Mouse (Mus musculus) cerebellum, adult 9-10 months (tissue): ENCODE results near the gene Ust.

Source experiments
- DNase-seq: peaks from one replicate; pipeline ENCODE4 v3.0.0; 2022

The Ust gene

GRCm38 (mm10) chr10:8213906-8214421 lies 304.7 kb downstream of the Ust start:
- DNase-seq: no peak

- no peak for DNase-seq
Observed at GRCm38 (mm10) chr10:8213266-8213905, 305.2 kb downstream of the Ust start.

DNA sequence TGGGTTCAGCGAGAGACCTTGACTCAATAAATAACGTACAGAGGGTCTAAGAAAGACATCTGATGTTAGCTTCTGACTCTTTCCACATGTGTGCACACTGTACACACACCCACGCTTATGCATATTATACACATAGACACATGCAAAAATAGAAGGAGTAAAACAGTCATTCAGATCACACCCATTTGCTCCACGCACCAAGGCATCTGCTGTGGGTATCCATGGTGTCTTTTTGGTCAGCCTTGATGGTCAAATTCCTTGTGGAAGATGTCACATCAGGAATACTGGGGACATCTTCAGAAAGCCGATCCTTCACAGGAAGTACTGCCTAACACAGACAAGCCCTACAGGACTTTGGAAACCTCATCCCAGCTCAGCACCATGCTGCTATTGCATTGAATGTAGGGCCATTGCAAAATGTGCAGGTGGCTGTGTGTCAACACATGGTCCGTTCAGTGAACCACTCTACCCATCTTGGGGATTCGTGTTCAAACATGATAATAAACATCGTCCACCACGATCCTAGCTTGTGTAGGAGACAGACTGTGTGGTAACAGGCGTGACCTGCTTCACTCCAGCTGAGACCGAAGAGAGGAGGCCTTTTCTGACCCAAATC lies 305.9 kb downstream of the Ust start:
- no peak for DNase-seq

- no peak for DNase-seq
Observed at GRCm38 (mm10) chr10:8211694-8212093, 306.9 kb downstream of the Ust start.

GRCm38 (mm10) chr10:8210366-8210765 lies 308.3 kb downstream of the Ust start:
- DNase-seq: no peak

GRCm38 (mm10) chr10:8207358-8207757 lies 311.3 kb downstream of the Ust start:
- DNase-seq: no peak

DNA sequence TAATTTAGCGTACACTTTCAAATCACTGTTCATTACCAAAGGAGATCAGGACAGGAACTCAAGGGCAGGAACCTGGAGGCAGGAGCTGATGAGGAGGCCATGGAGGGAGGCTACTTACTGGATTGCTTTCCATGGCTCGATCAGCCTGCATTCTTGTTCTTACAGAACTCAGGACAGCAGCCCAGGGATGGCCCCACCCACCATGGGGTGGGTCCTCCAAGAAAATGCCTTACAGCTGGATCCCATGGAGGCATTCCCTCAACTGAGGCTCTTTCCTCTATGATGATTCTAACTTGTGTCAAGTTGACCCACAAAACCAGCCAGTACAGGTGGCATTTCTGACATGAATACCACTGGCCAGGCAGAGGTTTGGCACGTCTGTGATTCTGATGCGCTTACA lies 314.9 kb downstream of the Ust start:
- DNase-seq: no peak

DNA sequence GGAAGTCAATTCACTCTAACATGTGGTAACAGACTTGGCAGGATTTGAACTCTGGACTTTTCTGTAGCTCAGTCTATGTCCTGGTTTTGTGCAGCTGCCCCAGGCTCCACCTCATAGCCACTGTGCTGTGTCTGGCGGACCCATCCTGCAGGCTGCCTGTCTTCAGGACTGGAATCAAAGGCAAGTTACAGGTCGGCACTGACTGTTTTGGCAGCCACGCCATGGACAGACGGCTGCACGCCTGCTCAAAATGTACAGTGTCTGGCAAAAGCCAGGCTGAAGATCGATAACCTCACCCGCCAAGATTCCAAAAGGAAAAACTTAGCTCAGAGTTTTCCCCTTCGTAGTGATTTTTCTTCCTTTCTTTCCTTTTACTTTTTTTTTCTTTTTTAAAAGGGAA lies 318.8 kb downstream of the Ust start:
- DNase-seq: no peak

GRCm38 (mm10) chr10:8199026-8199756 lies 319.4 kb downstream of the Ust start:
- no peak for DNase-seq

- no peak for DNase-seq
Observed at GRCm38 (mm10) chr10:8197661-8198060, 321.0 kb downstream of the Ust start.

- DNase-seq: peak; percentile 85
Observed at GRCm38 (mm10) chr10:8196300-8196699, 322.3 kb downstream of the Ust start.

- no peak for DNase-seq
Observed at GRCm38 (mm10) chr10:8195730-8196129, 322.9 kb downstream of the Ust start.

GRCm38 (mm10) chr10:8189331-8189981 lies 329.2 kb downstream of the Ust start:
- DNase-seq: no peak

GRCm38 (mm10) chr10:8185586-8185985 lies 333.0 kb downstream of the Ust start:
- DNase-seq: no peak

DNA sequence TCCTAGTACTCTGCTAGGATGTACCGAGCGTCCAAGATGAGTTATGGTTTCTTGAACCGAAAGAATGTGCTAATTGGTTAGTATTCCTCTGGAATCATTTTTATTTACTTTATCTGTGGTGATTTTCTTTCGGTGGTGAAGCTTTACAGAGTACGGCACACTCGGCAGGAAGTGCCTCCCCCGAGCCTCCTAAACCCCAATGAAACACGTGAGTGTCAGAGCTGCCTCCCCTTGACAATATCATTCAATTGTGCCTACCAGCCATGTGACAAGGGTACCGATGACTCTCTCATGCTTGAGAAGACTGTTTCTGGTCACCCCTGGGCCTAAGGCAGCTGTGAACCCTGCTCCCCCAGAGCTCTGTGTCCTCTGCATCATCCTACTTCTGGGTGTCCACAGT lies 333.9 kb downstream of the Ust start:
- no peak for DNase-seq

DNA sequence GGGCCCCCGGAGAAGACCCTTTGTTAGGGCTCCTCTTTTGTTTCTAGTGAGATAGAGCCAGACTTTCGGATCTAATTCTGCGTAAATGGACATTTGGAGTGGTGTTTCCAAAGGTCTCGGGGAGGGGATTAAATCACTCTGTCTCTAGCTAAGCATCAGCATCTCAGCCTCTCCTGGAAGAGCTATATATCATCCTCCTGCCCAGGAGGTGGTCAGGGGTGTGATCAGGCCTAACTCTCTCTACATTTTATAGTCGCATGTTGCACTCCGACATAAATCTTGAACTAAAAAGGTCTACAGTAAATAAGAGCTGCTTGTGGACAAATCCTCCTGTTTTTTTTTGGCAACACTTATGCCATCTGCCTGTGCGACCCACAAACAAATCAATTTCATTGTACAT lies 335.5 kb downstream of the Ust start:
- DNase-seq: no peak

GRCm38 (mm10) chr10:8181596-8182185 lies 336.9 kb downstream of the Ust start:
- no peak for DNase-seq

DNA sequence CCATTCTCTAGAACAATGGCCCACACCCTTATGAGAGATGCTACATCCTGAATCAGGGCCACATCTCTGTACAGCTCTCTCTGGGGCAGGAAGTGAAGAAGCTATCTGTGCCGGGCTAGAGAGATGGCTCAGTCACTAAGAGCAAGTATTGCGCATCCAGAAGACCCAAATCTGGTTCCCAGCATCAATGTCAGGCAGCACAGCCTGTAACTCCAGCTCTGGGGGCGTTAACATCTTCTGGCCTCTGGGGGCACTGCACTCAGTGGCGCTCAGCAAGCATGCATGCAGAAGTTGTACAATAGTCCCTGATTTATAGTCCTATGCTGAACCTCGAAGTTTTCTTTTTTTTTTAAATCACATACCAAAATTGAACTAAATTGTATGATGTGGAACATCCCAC lies 341.0 kb downstream of the Ust start:
- DNase-seq: no peak

GRCm38 (mm10) chr10:8176351-8177053 lies 342.1 kb downstream of the Ust start:
- DNase-seq: no peak

DNA sequence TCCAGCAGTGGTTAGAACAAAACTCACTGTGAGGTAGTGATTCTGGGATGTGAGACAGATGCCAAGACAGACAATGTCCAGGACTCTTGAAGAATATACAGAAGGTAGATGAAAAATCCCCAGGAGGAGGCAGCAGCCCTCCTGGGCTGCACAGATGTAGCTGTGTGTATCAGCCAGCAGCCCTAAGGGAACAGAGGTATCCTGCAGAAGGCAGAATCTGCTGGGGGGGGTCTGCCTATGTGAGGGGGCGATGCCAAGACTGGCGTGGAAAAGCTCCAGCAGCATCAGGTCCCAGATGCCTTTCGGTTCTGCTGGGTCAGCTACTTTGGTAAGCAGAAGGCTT lies 342.6 kb downstream of the Ust start:
- no peak for DNase-seq

DNA sequence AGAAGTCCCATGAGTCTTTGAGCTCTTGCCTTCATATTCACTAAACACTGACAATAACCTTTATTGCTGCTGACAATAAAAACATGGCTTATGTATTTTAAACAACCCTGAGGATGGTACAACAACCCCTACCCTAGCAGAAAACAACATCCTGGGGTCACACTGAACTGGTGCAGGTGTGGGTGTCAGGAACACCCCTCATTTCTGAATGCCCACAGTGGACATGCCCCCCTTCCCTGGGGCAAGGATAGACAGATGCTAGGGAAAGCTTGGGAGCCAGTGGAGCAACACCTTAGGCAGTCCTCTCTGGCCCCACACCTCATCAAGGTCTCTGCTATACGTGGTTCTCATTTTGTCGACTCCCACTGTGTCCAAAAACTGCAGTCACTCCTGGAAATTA lies 343.9 kb downstream of the Ust start:
- DNase-seq: no peak

DNA sequence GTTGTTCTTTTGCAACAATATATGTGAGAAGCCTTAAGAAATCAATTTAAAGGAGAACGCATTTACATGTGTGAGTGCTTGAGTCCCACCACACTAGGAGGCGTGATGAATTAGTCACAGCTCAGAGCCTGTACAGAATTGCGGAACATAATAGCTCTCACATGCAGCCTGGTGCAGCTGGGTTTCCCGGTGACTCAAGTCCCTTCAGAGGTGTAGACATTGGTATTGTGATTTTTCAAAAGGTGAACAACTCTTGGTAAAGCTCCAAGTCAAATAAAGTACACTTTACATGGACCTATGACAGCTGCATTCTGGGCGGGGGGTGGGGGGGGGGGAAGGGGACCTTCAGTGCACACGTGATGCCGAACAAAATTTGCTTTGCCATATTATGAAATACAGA lies 344.4 kb downstream of the Ust start:
- DNase-seq: no peak

DNA sequence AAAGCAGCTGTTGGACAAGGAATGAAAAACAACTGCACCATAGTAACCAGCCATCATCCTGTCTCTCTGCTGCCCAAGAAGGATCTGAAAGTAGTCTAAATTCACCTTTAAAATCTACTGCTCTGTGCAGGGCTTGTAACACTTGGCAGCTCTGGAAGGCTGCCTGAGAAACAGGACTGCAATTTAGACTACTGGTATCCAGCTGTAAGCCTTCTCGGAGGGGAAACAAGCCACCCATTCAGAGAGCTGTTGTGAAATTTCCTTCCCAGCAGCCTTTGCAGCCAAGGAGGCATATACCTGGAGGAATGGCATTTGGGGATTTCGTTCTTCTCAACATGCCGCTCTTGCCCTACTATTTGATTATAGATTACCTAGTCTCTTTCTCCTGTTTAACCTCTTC lies 345.6 kb downstream of the Ust start:
- no peak for DNase-seq
